Mouse (Mus musculus) midbrain, embryonic 16.5 days (tissue): ENCODE measurements around the gene A730071L15Rik. TPM values are rescaled to one million over a fixed set of nuclear protein-coding genes. Genes with fewer than 3 reads are reported as not detected.

ENCODE experiments used
- ATAC-seq: fragments of 200-750 bp; cut with Nextera tagmentation; 2 replicates; pipeline ENCODE4 v1.8.0; 2017; ENCODE audit warnings: moderate TSS enrichment
- H3K27ac ChIP-seq: fragments of 300-500 bp; sonication (generic); 2 replicates; pipeline ENCODE4 v1.5.1; 2014; ENCODE audit warnings: mild to moderate bottlenecking, low read length, mixed read lengths
- H3K27me3 ChIP-seq: fragments of 300-500 bp; sonication (generic); 2 replicates; pipeline ENCODE4 v1.6.1; 2014; ENCODE audit warnings: low read depth, low read length, mixed read lengths; ENCODE audit not compliant: control insufficient read depth, insufficient read depth
- H3K36me3 ChIP-seq: fragments of 300-500 bp; sonication (generic); 2 replicates; pipeline ENCODE4 v1.6.1; 2014; ENCODE audit warnings: mild to moderate bottlenecking, low read length, moderate library complexity, mixed read lengths; ENCODE audit not compliant: control insufficient read depth, insufficient read depth
- H3K4me1 ChIP-seq: fragments of 300-500 bp; sonication (generic); 2 replicates; pipeline ENCODE4 v1.6.1; 2014; ENCODE audit warnings: mild to moderate bottlenecking, low read length, mixed read lengths; ENCODE audit not compliant: control insufficient read depth, insufficient read depth
- H3K4me2 ChIP-seq: fragments of 300-500 bp; sonication (generic); 2 replicates; pipeline ENCODE4 v1.6.1; 2014; ENCODE audit warnings: mild to moderate bottlenecking, low read length, mixed read lengths
- H3K4me3 ChIP-seq: fragments of 300-500 bp; sonication (generic); 2 replicates; pipeline ENCODE4 v1.5.1; 2014; ENCODE audit warnings: low read depth, mild to moderate bottlenecking, low read length, moderate library complexity, mixed read lengths
- H3K9ac ChIP-seq: fragments of 300-500 bp; sonication (generic); 2 replicates; pipeline ENCODE4 v1.6.1; 2014; ENCODE audit warnings: low read depth, low read length, mixed read lengths
- H3K9me3 ChIP-seq: fragments of 300-500 bp; sonication (generic); replicated peaks from 2 replicates; pipeline ENCODE4 v1.6.1; 2014; ENCODE audit warnings: mild to moderate bottlenecking, low read length, mixed read lengths; ENCODE audit not compliant: control insufficient read depth, poor library complexity, severe bottlenecking
- WGBS: fragments of 180-500 bp; shearing (Covaris S2); extraction: QIAGEN DNeasy Blood & Tissue Kit; methylation state at CpG from one replicate; pipeline ENCODE4 v1.1.7; 2014; 5-methylcytosine and 5-hydroxymethylcytosine counted together
- polyA plus RNA-seq: library from polyadenylated mRNA; unstranded; fragments of >200 nt; fragmentation: Nextera tagmentation; extraction: Ambion mirVana; gene quantifications from 2 replicates; pipeline ENCODE4 v1.2.1, GENCODE M21; 2015

A730071L15Rik gene
- polyA plus RNA-seq, 1 experiment from 2014 or later: 0.51 TPM

DNA sequence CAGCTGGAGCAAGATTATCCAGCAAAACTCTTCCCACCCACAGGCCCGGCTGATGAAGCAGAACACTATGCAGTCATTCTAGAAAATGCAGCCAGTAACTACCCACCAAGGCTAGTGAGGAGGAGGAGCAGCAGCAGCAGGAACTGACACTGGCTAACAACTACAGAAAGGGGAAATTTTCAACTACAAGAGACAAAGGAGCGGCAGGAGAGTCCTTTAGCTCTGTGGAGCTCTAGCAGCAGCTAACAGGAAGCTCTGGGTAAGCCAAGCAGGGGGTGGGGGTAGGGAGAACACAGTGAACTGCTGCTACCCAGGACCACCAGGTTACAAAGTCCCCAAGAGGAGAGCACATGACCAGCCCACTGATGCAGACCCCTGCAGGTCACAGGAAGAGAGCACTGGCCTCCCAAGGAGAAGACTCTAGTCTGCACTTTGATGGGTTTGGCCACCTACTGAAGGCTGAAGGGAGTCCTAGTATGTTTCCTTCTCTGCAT lies 21.1 kb upstream of the A730071L15Rik start:
- Histone ChIP-seq H3K9me3 (no peaks in the 10 kb centered on the region), H3K9ac (no peak overlapping the region), H3K4me2 (no peak overlapping the region), H3K36me3 (no peaks in the 10 kb centered on the region), H3K4me1 (peaks cover 16% of the 10 kb centered on the region), H3K4me3 (no peak overlapping the region), H3K27me3 (no peaks in the 10 kb centered on the region), H3K27ac (no peak overlapping the region)
- ATAC-seq: no peak
- 6% methylated on average over 2 of the region's 2 CpGs for WGBS

DNA sequence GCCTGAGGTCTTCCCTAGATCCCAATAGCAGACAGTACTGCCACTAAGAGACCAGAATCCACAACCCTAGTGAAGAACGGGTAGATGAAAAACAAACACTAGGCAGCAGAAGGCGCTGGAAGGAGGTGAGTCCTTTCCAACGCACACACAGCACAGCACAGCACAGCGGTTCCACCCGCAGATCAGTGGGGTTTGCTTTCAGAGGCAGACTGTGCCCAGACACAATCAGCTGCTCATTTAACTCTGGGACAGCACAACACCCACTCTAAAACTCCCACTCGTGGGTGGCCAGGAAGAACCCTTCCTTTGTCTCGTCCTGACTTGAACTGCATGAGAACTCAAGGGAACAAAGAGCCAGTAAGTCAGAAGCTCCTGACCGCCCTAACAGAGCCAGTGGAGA lies 20.6 kb upstream of the A730071L15Rik start:
- Histone ChIP-seq H3K4me2 (no peak overlapping the region), H3K27me3 (no peaks in the 10 kb centered on the region), H3K27ac (no peak overlapping the region), H3K4me3 (no peak overlapping the region), H3K36me3 (no peaks in the 10 kb centered on the region), H3K4me1 (peaks cover 20% of the 10 kb centered on the region), H3K9ac (no peak overlapping the region), H3K9me3 (no peaks in the 10 kb centered on the region)
- ATAC-seq: no peak
- 14% methylated on average over 8 of the region's 8 CpGs for WGBS

DNA sequence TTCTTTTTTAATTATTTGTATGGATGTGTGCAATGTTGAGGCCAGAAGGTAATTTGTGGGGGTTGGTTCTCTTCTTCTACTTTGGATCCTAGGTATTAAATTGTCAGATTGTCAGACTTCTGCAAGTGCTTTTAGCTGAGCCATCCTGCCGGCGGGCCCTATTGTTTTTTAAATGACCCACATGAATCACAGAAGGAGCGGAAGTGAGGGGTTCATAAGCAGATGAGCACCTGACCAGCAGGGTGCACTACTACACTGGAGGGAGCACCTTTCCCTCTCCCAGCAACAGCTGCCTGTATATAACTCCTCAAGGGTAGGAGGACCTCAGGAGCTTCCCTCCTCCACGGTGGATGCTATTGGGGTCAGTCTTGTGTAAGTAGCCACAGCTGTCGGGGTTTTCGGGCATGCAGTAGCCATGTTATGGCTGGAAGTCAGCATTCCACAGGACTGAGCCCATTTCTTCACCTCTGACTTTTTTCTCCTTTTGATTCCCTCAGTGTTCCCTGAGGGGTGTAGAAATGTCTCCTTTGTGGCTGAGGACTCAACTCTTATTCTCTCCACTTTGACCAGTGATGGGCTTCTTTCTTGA lies 18.9 kb upstream of the A730071L15Rik start:
- H3K36me3 ChIP-seq: no peaks in the 10 kb centered on the region
- H3K4me3 ChIP-seq: no peak overlapping the region
- no peaks in the 10 kb centered on the region for H3K27me3 ChIP-seq
- no peak overlapping the region for H3K27ac ChIP-seq
- H3K9ac ChIP-seq: no peak overlapping the region
- 55% methylated on average over 6 of the region's 6 CpGs for WGBS
- no peak overlapping the region for H3K4me2 ChIP-seq
- peaks cover 23% of the 10 kb centered on the region for H3K4me1 ChIP-seq
- no peaks in the 10 kb centered on the region for H3K9me3 ChIP-seq
- no peak for ATAC-seq

DNA sequence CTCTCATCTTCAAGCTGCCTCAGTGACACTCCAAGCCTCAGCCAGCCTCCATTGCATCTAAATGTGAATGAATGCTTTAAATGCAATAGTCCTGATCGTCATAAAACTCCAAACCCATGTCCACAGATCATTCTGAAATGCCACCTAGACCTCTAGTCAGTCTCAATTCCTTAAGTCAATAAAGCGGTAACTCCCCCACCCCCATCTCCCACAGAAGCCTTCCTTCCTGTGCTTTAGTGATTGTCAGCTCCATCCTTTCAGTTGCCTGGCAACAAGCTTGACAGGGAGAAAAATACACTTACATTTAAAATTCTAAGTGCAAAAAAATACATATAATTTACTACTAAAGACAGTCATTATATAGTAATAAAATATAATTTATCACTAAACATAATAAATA lies 16.6 kb upstream of the A730071L15Rik start:
- Histone ChIP-seq H3K4me3 (no peak overlapping the region), H3K9ac (no peak overlapping the region), H3K27me3 (no peaks in the 10 kb centered on the region), H3K4me1 (peaks cover 24% of the 10 kb centered on the region), H3K27ac (no peak overlapping the region), H3K36me3 (no peaks in the 10 kb centered on the region), H3K4me2 (no peak overlapping the region; the same call in 1 of the 2 replicates), H3K9me3 (no peaks in the 10 kb centered on the region)
- ATAC-seq: no peak
- 40% methylated on average over 2 of the region's 2 CpGs for WGBS

DNA sequence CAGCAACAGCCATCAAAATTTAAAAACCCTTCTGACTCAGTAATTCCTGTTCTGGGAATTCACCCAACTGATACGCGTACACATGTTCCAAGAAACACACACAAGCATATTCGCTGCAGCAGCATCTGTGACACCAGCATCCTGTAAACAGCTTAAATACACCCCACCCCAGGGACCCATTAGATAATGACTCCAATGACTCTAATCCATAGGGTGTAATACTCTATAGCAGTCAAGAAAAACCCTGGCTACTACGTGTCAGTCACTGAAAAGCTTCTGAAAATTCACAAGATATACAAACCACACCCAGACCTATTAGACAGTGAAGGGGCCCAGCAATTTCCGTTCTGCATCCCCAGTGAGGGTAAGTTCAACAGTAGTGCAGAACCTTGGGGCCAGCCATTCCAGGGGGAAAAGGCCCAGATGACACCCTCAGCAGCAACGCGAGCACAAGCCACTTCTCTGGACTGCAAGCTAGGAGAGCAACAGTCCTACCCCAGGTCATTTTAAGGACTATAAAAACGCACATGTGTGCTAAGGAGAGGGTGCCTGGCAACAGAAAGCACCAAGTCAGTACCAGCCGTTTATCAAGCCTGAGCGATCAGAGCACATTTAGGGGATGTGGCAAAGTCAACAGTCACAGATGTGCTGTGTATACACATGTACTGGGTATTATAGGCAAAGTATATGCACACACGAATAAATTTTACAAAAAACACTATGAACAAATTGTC lies 15.5 kb upstream of the A730071L15Rik start:
- Histone ChIP-seq H3K4me3 (no peak overlapping the region), H3K27ac (no peak overlapping the region), H3K36me3 (no peaks in the 10 kb centered on the region), H3K4me2 (no peak overlapping the region), H3K27me3 (no peaks in the 10 kb centered on the region), H3K4me1 (peaks cover 19% of the 10 kb centered on the region), H3K9ac (no peak overlapping the region), H3K9me3 (no peaks in the 10 kb centered on the region)
- no peak for ATAC-seq
- 60% methylated on average over 11 of the region's 11 CpGs for WGBS

DNA sequence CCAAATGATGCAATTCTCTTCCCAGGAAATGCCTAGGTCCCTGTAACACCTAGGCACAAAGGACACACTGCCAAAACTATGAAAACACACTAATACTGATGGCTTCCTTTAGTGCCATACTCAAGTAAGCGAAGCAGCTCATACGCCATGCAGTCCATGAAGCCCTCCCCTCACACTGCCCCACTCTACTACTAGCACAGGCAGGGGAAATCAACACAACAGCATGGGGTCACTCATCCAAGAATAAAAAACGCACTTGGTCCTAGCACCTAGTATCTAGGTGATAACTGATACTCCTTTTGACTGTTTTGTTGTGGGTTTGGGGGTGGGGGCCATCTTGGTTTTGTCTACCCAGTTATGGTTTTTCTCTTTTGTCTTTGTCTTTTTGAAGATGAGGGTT lies 12.4 kb upstream of the A730071L15Rik start:
- no peaks in the 10 kb centered on the region for H3K36me3 ChIP-seq
- no peaks in the 10 kb centered on the region for H3K9me3 ChIP-seq
- no peak overlapping the region for H3K9ac ChIP-seq
- 90% methylated on average over 3 of the region's 3 CpGs for WGBS
- peaks cover 19% of the 10 kb centered on the region for H3K4me1 ChIP-seq
- no peak overlapping the region for H3K27ac ChIP-seq
- no peak overlapping the region for H3K4me2 ChIP-seq
- peak; percentile 57 for ATAC-seq
- H3K4me3 ChIP-seq: no peak overlapping the region
- H3K27me3 ChIP-seq: no peaks in the 10 kb centered on the region

DNA sequence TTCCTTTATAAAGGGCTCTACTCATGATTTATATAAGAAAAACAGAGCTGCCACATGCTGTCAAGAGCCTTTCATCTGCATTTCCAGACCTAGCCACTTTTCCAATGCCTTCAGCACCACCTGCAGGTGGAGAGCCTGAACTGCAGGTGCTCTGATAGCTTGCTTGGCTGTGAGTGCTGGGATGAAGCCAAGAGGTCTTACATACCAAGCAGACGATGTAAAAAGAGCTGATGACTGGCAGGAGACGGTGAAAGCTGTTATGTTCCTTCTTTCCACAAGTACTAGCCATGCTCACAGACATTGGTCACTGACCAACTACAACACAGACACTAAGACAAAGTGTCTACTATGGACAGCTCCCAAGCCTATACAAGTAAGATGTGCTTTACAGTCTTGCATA lies 12.0 kb upstream of the A730071L15Rik start:
- Histone ChIP-seq H3K27me3 (no peaks in the 10 kb centered on the region), H3K9ac (no peak overlapping the region), H3K9me3 (no peaks in the 10 kb centered on the region), H3K27ac (no peak overlapping the region), H3K4me1 (peaks cover 17% of the 10 kb centered on the region), H3K36me3 (peaks cover under 1% of the 10 kb centered on the region; the same call in 1 of the 2 replicates), H3K4me3 (no peak overlapping the region), H3K4me2 (no peak overlapping the region)
- WGBS: 4% methylated on average over 2 of the region's 2 CpGs
- peak; percentile 81 for ATAC-seq

DNA sequence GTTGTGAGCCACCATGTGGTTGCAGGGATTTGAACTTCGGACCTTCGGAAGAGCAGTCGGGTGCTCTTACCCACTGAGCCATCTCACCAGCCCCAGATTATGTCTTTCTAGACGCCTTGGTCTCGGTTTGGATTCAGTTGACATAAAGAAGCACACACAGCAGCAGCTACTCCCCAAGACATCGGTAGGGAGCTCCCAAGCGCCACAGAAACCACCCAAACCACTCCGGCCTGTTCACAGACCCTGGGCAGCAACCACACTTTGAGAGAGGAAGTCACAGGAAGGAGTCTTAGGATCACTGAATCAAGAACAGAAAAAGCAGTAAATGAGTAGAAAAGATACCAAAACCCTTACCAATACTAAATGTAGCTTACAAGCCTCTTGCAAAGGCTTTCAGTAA lies 3.0 kb upstream of the A730071L15Rik start:
- H3K9ac ChIP-seq: no peak overlapping the region
- H3K4me1 ChIP-seq: peaks cover 23% of the 10 kb centered on the region
- H3K4me2 ChIP-seq: no peak overlapping the region
- H3K9me3 ChIP-seq: no peaks in the 10 kb centered on the region
- 92% methylated on average over 8 of the region's 8 CpGs for WGBS
- H3K4me3 ChIP-seq: no peak overlapping the region
- no peak for ATAC-seq
- H3K27ac ChIP-seq: no peak overlapping the region
- H3K27me3 ChIP-seq: no peaks in the 10 kb centered on the region
- H3K36me3 ChIP-seq: peaks cover 4% of the 10 kb centered on the region; the same call in 1 of the 2 replicates

DNA sequence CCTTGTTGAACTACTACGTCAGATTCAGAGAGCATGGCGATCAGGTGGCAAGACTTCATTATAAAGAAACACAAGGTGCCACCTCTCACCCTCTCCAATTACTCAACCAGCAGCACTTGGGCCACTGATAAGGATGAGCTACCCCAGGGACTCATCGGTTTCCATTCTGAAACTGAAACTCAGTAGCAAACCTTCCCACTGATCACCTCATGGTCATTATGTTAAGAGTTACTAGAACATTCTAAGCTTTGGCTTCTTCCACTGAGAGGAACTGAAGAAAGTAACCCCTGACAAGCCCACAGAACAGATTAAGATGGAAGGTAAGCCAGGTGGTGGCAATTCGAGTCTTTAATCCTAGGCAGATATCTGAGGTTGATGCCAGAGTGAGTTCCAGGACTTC lies 1.4 kb upstream of the A730071L15Rik start:
- H3K4me3 ChIP-seq: no peak overlapping the region

More for the DNA sequence above, 1.4 kb upstream of the A730071L15Rik start:
- no peak overlapping the region for H3K9ac ChIP-seq
- no peak for ATAC-seq
- peaks cover 23% of the 10 kb centered on the region for H3K4me1 ChIP-seq
- no peaks in the 10 kb centered on the region for H3K27me3 ChIP-seq
- peak overlapping the region; percentile 93 for H3K4me2 ChIP-seq
- no peaks in the 10 kb centered on the region for H3K36me3 ChIP-seq
- H3K27ac ChIP-seq: no peak overlapping the region
- H3K9me3 ChIP-seq: no peaks in the 10 kb centered on the region
- WGBS: 96% methylated on average over 4 of the region's 4 CpGs
